Mouse (Mus musculus): ENCODE measurements around the gene Gm20388. TPM values are rescaled to one million over a fixed set of nuclear protein-coding genes. Genes with fewer than 3 reads are reported as not detected.

The Gm20388 gene
- total RNA-seq, 2 experiments from 2014 or later, result 10.3 to 10.6 TPM

DNA sequence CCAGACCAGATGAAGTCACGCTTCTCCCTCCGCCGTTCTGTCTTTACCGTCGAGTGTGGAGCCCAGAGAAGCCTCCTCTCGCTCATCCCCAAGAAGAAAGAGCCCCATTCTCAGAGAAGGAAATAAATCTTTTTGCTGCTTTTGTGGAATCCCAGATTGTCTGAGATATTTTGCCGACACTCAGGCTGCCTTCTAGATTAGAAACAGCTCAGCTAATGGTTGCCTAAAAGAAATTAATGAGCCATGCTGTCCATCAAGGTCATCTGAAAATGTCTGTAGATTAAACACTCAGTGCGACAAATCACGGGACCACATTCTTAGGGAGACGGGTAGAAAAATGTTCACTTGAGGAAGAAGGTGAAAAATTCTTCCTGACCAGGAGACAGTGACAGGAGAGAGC, 1481.8 kb downstream of the Gm20388 start:
- intact Hi-C loops (cut with DNase I), result loop anchor here (2.0 to 5.0 kb wide), 3 partner anchors 120 to 280 kb away; partner anchors contain the start of gene Foxl1
- DNase-seq (ENCODE audit: low spot score in 2 of 2), result no peak

GRCm38 (mm10) chr8:121393111-121393510, 1482.5 kb downstream of the Gm20388 start:
- intact Hi-C loops (cut with DNase I), result loop anchor here (2.0 to 5.0 kb wide), 3 partner anchors 120 to 280 kb away; partner anchors contain the start of gene Foxl1

GRCm38 (mm10) chr8:121394686-121395085, 1484.0 kb downstream of the Gm20388 start:
- intact Hi-C loops (cut with DNase I), result loop anchor here (5.0 kb wide), 1 partner anchor 267 kb away; the partner anchor contains the start of gene Foxl1
- DNase-seq (ENCODE audit: low spot score in 2 of 2), result no peak

More at GRCm38 (mm10) chr8:121393111-121393510, 1482.5 kb downstream of the Gm20388 start:
- no peak for DNase-seq (ENCODE audit: low spot score in 2 of 2)

DNA sequence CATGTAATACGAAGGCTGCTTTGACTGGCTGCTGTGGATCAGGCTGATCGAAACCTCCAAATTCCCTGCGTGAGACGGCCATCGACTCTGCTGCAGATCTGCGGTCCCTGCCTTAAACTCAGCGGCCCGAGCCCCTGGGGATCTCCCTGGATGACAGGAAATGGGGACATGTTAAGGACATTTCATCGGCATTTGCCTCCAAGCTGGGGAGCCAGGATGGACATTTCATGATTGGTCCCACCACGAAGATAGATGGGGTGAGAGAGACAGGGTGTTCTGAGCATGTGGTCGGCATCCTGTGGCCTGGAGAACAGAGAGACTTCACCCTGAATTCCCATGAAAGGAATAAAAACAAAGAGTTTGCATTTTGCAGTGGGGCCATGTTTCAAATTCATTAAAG, 1484.7 kb downstream of the Gm20388 start:
- no peak for DNase-seq (ENCODE audit: low spot score in 2 of 2)
- intact Hi-C loops (cut with DNase I), result no loop called here

DNA sequence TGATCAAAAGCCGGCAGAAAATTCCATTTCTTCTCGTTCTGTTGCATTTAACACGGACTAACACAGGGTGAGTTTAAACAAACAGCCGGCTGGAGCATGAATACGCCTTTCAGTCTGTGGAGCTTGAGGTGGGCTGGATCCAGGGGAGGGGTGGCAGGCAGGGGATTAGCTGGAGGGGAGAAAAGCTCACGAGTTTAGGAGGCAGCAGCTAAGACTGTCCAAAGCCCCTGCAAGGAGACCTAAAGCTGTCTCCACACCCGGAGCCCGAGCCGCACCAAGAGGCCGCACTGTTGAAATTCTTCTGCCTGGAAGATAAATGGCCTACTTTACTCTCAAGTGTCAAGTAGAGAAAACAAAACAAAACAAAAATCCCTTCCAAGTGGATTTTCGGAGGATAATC, 1485.5 kb downstream of the Gm20388 start:
- DNase-seq (ENCODE audit: low spot score in 2 of 2), result no peak
- intact Hi-C loops (cut with DNase I), result no loop called here

DNA sequence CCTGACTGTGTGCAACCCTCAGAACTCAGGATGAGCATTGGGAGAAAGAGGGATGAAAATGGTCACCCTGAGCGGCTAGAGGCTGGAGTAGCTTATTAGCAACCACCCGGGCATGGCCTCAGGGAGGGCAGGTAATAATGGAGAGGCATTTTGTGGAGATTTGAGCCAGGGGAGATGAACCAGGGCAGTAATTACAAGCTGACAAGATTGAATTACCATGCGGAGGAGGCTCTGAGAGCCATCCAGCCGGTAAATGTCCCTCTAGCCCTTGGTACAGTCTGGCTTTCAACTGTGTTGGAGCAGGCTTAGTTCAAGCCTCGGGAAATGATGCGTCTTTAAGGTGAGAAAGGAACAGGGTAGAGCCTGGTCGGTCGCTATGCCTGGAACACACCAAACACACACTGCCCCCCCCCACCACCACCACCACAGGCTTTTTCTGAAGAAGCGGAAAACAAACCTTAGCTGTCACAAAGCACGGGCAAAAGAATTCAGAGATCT, 1486.6 kb downstream of the Gm20388 start:
- DNase-seq (ENCODE audit: low spot score in 2 of 2), result no peak
- intact Hi-C loops (cut with DNase I), result no loop called here

DNA sequence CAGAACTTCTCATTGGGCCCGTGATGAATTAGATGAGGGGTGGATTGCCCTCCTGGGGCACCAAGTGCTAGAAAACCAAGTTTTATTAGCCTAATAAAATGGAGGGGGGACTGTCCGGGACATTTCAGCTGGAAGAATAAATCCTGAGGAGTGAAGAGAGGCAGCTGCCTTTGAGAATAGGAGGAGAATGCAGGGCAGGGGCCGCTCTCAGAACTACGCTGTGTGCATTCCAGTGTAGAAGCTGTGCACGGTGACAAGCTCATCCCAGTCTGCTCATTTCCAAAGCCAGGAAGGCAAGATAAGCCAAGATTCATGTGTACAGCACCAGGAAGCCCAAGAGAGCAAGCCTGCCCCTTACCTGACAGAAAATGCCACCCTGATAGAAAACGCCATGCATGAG, 1487.4 kb downstream of the Gm20388 start:
- no peak for DNase-seq (ENCODE audit: low spot score in 2 of 2)
- intact Hi-C loops (cut with DNase I), result no loop called here

DNA sequence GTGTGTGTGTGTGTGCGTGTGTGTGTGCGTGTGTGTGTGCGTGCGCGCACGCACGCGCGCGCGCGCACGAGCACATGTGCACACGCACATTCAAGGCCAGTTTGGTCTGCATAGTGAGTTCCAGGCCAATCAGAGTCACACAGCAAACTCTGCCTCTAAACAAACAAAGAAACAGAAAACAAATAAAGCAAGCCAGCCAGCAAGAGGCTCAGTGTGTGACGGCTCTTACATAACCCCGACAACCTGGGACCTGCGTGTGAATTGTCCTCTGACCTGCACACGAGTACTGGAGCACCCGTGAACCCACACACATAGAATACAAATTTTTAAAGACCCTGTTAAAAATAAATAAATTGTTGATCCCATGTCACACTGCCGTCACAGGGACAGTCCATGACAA, 1488.1 kb downstream of the Gm20388 start:
- no peak for DNase-seq (ENCODE audit: low spot score in 2 of 2)
- intact Hi-C loops (cut with DNase I), result no loop called here

GRCm38 (mm10) chr8:121399173-121399572, 1488.5 kb downstream of the Gm20388 start:
- DNase-seq (ENCODE audit: low spot score in 2 of 2), result no peak
- intact Hi-C loops (cut with DNase I), result no loop called here

DNA sequence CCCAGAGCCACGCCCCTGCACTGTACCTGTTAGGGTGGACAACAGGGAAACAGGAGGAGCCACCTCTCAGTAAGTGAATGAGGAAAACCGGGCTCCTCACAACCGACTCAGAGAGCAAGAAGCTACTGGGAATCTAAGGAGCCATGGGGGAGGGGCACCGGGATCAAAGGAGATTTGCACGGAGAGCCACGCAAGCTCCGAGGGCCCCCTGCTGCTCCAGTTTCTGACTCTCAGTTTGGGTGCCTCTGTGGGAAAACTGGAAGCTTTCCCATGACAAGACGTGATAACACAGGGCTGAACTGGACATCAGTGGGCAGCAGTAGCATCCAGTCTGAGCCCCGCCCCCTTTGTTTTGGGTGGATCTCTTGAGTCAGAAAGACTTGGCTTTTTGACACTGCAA, 1489.9 kb downstream of the Gm20388 start:
- no peak for DNase-seq (ENCODE audit: low spot score in 2 of 2)
- intact Hi-C loops (cut with DNase I), result no loop called here

DNA sequence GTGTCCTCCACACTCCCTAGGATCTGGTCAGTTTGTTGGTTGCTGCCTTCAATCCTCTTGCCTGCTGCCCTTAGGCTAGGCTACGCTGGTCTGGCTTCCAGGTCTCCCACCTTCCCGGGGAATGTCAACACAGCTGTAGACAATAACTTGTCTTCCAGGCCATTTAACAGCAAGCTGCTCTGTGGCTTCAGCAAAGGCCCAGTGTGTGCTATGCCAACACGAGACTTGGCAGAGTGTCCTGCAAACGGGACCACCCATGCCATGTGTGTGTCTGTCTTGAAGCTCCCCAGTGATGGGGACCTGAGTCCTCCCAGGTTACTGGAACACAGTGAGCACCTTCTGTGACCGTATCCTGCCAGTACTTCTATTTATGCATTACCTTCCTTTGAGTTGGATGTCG, 1493.2 kb downstream of the Gm20388 start:
- DNase-seq (ENCODE audit: low spot score in 2 of 2), result no peak
- intact Hi-C loops (cut with DNase I), result no loop called here

GRCm38 (mm10) chr8:121418081-121418480, 1507.4 kb downstream of the Gm20388 start:
- no peak for DNase-seq (ENCODE audit: low spot score in 2 of 2)
- intact Hi-C loops (cut with DNase I), result no loop called here

DNA sequence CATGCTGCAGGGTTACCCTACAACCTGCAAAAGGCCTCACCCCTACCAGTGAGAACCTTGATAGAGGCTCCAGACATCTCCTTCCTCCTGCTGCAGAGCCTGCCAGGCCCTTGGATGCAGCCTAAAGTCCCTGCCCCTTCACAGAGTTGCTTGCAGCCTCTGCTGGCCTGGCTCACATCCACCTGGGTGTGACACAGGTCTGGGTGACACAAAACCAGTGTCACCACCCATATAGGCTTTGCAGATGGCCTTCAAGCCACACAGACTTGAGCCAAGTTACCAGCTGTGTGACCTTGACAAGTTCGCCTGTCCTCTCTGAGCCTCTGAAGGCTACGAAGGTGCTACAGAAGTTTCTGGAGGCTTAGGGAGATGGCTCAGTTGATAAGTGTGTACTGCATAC, 1508.9 kb downstream of the Gm20388 start:
- intact Hi-C loops (cut with DNase I), result no loop called here
- no peak for DNase-seq (ENCODE audit: low spot score in 2 of 2)

GRCm38 (mm10) chr8:121421009-121421408, 1510.4 kb downstream of the Gm20388 start:
- intact Hi-C loops (cut with DNase I), result no loop called here
- no peak for DNase-seq (ENCODE audit: low spot score in 2 of 2)

DNA sequence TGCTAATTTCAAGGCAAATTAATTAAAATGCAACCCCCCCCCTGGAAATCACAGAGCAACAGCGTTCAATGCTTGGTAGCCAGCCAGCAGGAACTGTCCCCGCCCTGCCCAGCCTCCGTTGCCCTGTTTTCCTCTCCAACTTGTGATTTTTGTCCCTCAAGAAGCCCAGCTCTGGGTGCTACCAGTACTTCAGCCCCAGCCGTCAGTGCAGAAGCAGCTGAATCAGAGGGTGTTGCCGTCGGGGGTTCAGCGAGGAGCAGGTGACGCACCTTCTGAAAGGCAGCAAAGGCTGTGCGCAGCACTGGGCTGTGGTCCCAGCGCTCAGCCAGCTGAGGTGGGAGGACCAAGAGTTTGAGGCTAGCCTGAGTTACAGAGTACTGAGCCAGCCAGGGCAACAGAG, 1513.4 kb downstream of the Gm20388 start:
- intact Hi-C loops (cut with DNase I), result no loop called here
- no peak for DNase-seq (ENCODE audit: low spot score in 2 of 2)

DNA sequence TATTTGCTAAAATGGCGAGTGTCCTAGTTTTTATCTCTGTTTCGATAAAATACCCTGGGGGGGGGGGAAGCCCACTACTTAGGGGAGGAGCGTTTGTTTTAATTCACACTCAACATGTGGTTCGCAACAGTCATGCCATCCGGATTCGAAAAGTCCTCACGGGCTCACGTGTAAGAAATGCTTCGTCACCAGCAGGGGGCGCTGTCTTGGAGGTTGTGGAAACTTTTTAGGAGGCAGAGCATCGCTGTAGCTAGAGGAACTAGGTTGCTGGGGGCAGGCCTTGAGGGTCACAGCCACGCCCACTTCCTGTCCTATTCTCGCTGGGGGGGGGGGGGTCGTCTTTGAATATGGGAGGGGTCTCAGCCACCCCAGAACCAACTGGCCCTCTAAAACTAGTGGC, 1514.0 kb downstream of the Gm20388 start:
- intact Hi-C loops (cut with DNase I), result no loop called here
- DNase-seq (ENCODE audit: low spot score in 2 of 2), result no peak

- intact Hi-C loops (cut with DNase I), result no loop called here
- no peak for DNase-seq (ENCODE audit: low spot score in 2 of 2)
These were observed 1520.9 kb downstream of the Gm20388 start for GRCm38 (mm10) chr8:121431499-121431898.

GRCm38 (mm10) chr8:121433466-121433865, 1522.8 kb downstream of the Gm20388 start:
- intact Hi-C loops (cut with DNase I), result no loop called here
- DNase-seq (ENCODE audit: low spot score in 2 of 2), result no peak

GRCm38 (mm10) chr8:121436656-121437055, 1526.0 kb downstream of the Gm20388 start:
- no peak for DNase-seq (ENCODE audit: low spot score in 2 of 2)
- intact Hi-C loops (cut with DNase I), result no loop called here

- DNase-seq (ENCODE audit: low spot score in 2 of 2), result no peak
These were observed 1526.9 kb downstream of the Gm20388 start for GRCm38 (mm10) chr8:121437506-121437905.

GRCm38 (mm10) chr8:121438111-121438510, 1527.5 kb downstream of the Gm20388 start:
- no peak for DNase-seq (ENCODE audit: low spot score in 2 of 2)
- intact Hi-C loops (cut with DNase I), result no loop called here

More at GRCm38 (mm10) chr8:121437506-121437905, 1526.9 kb downstream of the Gm20388 start:
- intact Hi-C loops (cut with DNase I), result no loop called here

GRCm38 (mm10) chr8:121439351-121439750, 1528.7 kb downstream of the Gm20388 start:
- no peak for DNase-seq (ENCODE audit: low spot score in 2 of 2)

More at GRCm38 (mm10) chr8:121439351-121439750, 1528.7 kb downstream of the Gm20388 start:
- intact Hi-C loops (cut with DNase I), result no loop called here
